Mouse (Mus musculus) lung, postnatal 0 days (tissue): ENCODE results near the gene Hspb1. TPM values are rescaled to one million over a fixed set of nuclear protein-coding genes. Genes with fewer than 3 reads are reported as not detected.

Experiments
- ATAC-seq: fragments of 200-750 bp; cut with Nextera tagmentation; 2 replicates; pipeline ENCODE4 v1.8.0; 2017; ENCODE audit warnings: moderate library complexity
- DNase-seq: peaks from one replicate; pipeline ENCODE4 v3.0.0-alpha.2; 2016; ENCODE audit warnings: low spot score
- H3K27ac ChIP-seq: fragments of 300-500 bp; sonication (generic); 2 replicates; pipeline ENCODE4 v1.5.1; 2014; ENCODE audit warnings: antibody characterized with exemption, mild to moderate bottlenecking, low read length, mixed read lengths
- H3K27me3 ChIP-seq: fragments of 300-500 bp; sonication (generic); replicated peaks from 2 replicates; pipeline ENCODE4 v1.6.1; 2014; ENCODE audit warnings: low read length, mixed read lengths; ENCODE audit not compliant: insufficient read depth
- H3K36me3 ChIP-seq: fragments of 300-500 bp; sonication (generic); 2 replicates; pipeline ENCODE4 v1.6.1; 2014; ENCODE audit warnings: low read length, mixed read lengths; ENCODE audit not compliant: insufficient read depth
- H3K4me1 ChIP-seq: fragments of 300-500 bp; sonication (generic); 2 replicates; pipeline ENCODE4 v1.6.1; 2014; ENCODE audit warnings: antibody characterized with exemption, low read depth, low read length, mixed read lengths; ENCODE audit not compliant: insufficient read depth
- H3K4me2 ChIP-seq: fragments of 300-500 bp; sonication (generic); replicated peaks from 2 replicates; pipeline ENCODE4 v1.6.1; 2014; ENCODE audit warnings: low read depth, mild to moderate bottlenecking, low read length, moderate library complexity, mixed read lengths
- H3K4me3 ChIP-seq: fragments of 300-500 bp; sonication (generic); 2 replicates; pipeline ENCODE4 v1.5.1; 2014; ENCODE audit warnings: low read depth, low read length
- H3K9ac ChIP-seq: fragments of 300-500 bp; sonication (generic); replicated peaks from 2 replicates; pipeline ENCODE4 v1.6.1; 2014; ENCODE audit warnings: low read depth, mild to moderate bottlenecking
- H3K9me3 ChIP-seq: fragments of 300-500 bp; sonication (generic); 2 replicates; pipeline ENCODE4 v1.6.1; 2016; ENCODE audit warnings: low read length, mixed read lengths
- CTCF ChIP-seq: IDR thresholded peaks from 2 replicates; pipeline ENCODE4 v1.5.1; 2016; ENCODE audit warnings: antibody characterized with exemption, mild to moderate bottlenecking
- EP300 ChIP-seq: IDR thresholded peaks from 2 replicates; pipeline ENCODE4 v1.6.1; 2016; ENCODE audit warnings: antibody characterized with exemption, mild to moderate bottlenecking, control low read depth
- WGBS: fragments of 180-500 bp; shearing (Covaris S2); extraction: QIAGEN DNeasy Blood & Tissue Kit; methylation state at CpG from one replicate; pipeline ENCODE4 v1.1.7; 2014; 5-methylcytosine and 5-hydroxymethylcytosine counted together
- polyA plus RNA-seq: library from polyadenylated mRNA; unstranded; fragments of >200 nt; fragmentation: Nextera tagmentation; extraction: Ambion mirVana; gene quantifications from 2 replicates; pipeline ENCODE4 v1.2.1, GENCODE M21; 2015

The Hspb1 gene
- polyA plus RNA-seq, 1 experiment from 2014 or later: 248 TPM

GRCm38 (mm10) chr5:135901354-135902095, 13.8 kb downstream of the Hspb1 start:
- 59% methylated on average over 6 of the region's 6 CpGs for WGBS
- ATAC-seq: no peak

GRCm38 (mm10) chr5:135903058-135903457, 15.3 kb downstream of the Hspb1 start:
- Histone ChIP-seq H3K9ac (0 out of 2 replicates have a peak overlapping the region, but pooled peaks have one; percentile 9), H3K27ac (no peak overlapping the region)
- no peak for TF ChIP-seq CTCF
- TF ChIP-seq EP300: no peak

More at GRCm38 (mm10) chr5:135901354-135902095, 13.8 kb downstream of the Hspb1 start:
- no peaks in the 10 kb centered on the region for H3K9me3 ChIP-seq
- TF ChIP-seq EP300: no peak
- peak; percentile 58 for TF ChIP-seq CTCF
- DNase-seq: no peak
- H3K36me3 ChIP-seq: no peaks in the 10 kb centered on the region
- H3K27ac ChIP-seq: no peak overlapping the region
- no peak overlapping the region for H3K9ac ChIP-seq
- H3K4me3 ChIP-seq: no peak overlapping the region
- H3K4me1 ChIP-seq: peaks cover 5% of the 10 kb centered on the region
- H3K4me2 ChIP-seq: no peak overlapping the region
- H3K27me3 ChIP-seq: no peaks in the 10 kb centered on the region

GRCm38 (mm10) chr5:135903551-135904151, 15.9 kb downstream of the Hspb1 start:
- H3K36me3 ChIP-seq: no peaks in the 10 kb centered on the region
- H3K27ac ChIP-seq: peak overlapping the region; percentile 28; the same call in 1 of the 2 replicates
- peak; percentile 94 for DNase-seq
- H3K4me3 ChIP-seq: peak overlapping the region; percentile 18
- peaks cover 7% of the 10 kb centered on the region for H3K4me1 ChIP-seq
- ATAC-seq: peak; percentile 89
- no peaks in the 10 kb centered on the region for H3K27me3 ChIP-seq
- no peak for TF ChIP-seq EP300
- peak; percentile 97 for TF ChIP-seq CTCF
- WGBS: 3% methylated on average over 30 of the region's 30 CpGs
- no peaks in the 10 kb centered on the region for H3K9me3 ChIP-seq
- peak overlapping the region; percentile 51 for H3K4me2 ChIP-seq
- 0 out of 2 replicates have a peak overlapping the region, but pooled peaks have one; percentile 9 for H3K9ac ChIP-seq

More at GRCm38 (mm10) chr5:135903058-135903457, 15.3 kb downstream of the Hspb1 start:
- Histone ChIP-seq H3K36me3 (no peaks in the 10 kb centered on the region), H3K4me2 (peak overlapping the region; percentile 51), H3K9me3 (no peaks in the 10 kb centered on the region), H3K4me1 (peaks cover 7% of the 10 kb centered on the region), H3K4me3 (0 out of 2 replicates have a peak overlapping the region, but pooled peaks have one; percentile 18), H3K27me3 (no peaks in the 10 kb centered on the region)
- ATAC-seq (no peak), DNase-seq (no peak)
- 30% methylated on average over 7 of the region's 7 CpGs for whole genome bisulfite sequencing

DNA sequence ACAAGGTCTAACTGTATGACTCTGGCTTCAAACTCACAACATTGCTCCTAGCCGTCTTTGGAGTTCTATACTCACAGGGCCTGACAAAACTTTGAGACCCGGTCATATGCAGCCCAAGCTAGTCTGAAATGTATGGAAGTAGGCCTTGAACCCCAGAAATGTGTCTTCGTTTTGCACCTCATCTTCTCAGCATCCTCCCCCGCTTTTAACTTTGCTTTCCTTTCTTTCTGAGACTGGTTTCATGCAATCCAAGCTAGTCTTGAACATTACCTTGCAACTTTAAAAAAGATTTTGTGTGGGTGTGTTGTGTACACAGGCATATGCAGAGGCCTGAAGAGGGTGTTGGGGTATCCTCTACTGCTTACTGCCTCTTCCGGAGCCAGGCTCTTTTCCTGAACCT, 16.5 kb downstream of the Hspb1 start:
- H3K27me3 ChIP-seq: no peaks in the 10 kb centered on the region
- H3K4me3 ChIP-seq: no peak overlapping the region
- no peak for DNase-seq
- WGBS: 59% methylated on average over 5 of the region's 5 CpGs
- TF ChIP-seq CTCF: no peak
- H3K9me3 ChIP-seq: no peaks in the 10 kb centered on the region
- no peak for ATAC-seq
- peaks cover 7% of the 10 kb centered on the region for H3K4me1 ChIP-seq
- H3K27ac ChIP-seq: peak overlapping the region; percentile 6; the same call in 1 of the 2 replicates
- 0 out of 2 replicates have a peak overlapping the region, but pooled peaks have one; percentile 51 for H3K4me2 ChIP-seq
- no peaks in the 10 kb centered on the region for H3K36me3 ChIP-seq
- H3K9ac ChIP-seq: no peak overlapping the region

GRCm38 (mm10) chr5:135905320-135906225, 17.9 kb downstream of the Hspb1 start:
- H3K9ac ChIP-seq: no peak overlapping the region
- peak; percentile 26 for ATAC-seq
- DNase-seq: peak; percentile 86

More at GRCm38 (mm10) chr5:135905320-135906225, 17.9 kb downstream of the Hspb1 start:
- peaks cover 7% of the 10 kb centered on the region for H3K4me1 ChIP-seq
- no peak for TF ChIP-seq EP300
- TF ChIP-seq CTCF: no peak
- H3K27me3 ChIP-seq: no peaks in the 10 kb centered on the region
- H3K36me3 ChIP-seq: 0 out of 2 replicates have a peak, but pooled peaks cover 3% of the 10 kb centered on the region
- H3K4me3 ChIP-seq: no peak overlapping the region
- no peak overlapping the region for H3K4me2 ChIP-seq
- 29% methylated on average over 8 of the region's 8 CpGs for WGBS
- H3K27ac ChIP-seq: peak overlapping the region; percentile 84
- no peaks in the 10 kb centered on the region for H3K9me3 ChIP-seq
